In genomic region chr4:34882291-34882769, GRCm38 (mm10) we compare ENCODE assay signal across 8 mouse cellular contexts. TPM values are rescaled to one million over a fixed set of nuclear protein-coding genes. Genes with fewer than 3 reads are reported as not detected.
DNase-seq lines count a peak whose midpoint lies in the region; ATAC-seq and TF ChIP-seq lines count a peak whose summit lies in the region.

No protein-coding gene starts in this region.

- H3K27me3 ChIP-seq in kidney, embryonic 14.5 days (ENCODE audit: control insufficient read depth, insufficient read depth, low read length): no peaks in the 10 kb centered on the region
- H3K27me3 ChIP-seq in intestine, embryonic 16.5 days (replicated peaks; ENCODE audit: control insufficient read depth, insufficient read depth, low read length): no peaks in the 10 kb centered on the region
- no peaks in the 10 kb centered on the region for H3K27me3 ChIP-seq in liver, postnatal 0 days (ENCODE audit: insufficient read depth, low read length)
- no peaks in the 10 kb centered on the region for H3K27me3 ChIP-seq in neural tube, embryonic 12.5 days (replicated peaks)

- H3K36me3 ChIP-seq in kidney, embryonic 14.5 days (ENCODE audit: control insufficient read depth, insufficient read depth, low read length): 0 out of 2 replicates have a peak, but pooled peaks cover 1% of the 10 kb centered on the region
- H3K36me3 ChIP-seq in intestine, embryonic 16.5 days (ENCODE audit: control insufficient read depth, insufficient read depth, low read length): no peaks in the 10 kb centered on the region; the same call in 1 of the 2 replicates
- H3K36me3 ChIP-seq in liver, postnatal 0 days (replicated peaks; ENCODE audit: insufficient read depth, low read length): no peaks in the 10 kb centered on the region
- peaks cover 3% of the 10 kb centered on the region for H3K36me3 ChIP-seq in neural tube, embryonic 12.5 days

- peak overlapping the region; percentile 89 for H3K4me3 ChIP-seq in kidney, embryonic 14.5 days (ENCODE audit: low read length)
- H3K4me3 ChIP-seq in intestine, embryonic 16.5 days (ENCODE audit: low read length): peak overlapping the region; percentile 95
- H3K4me3 ChIP-seq in liver, postnatal 0 days (ENCODE audit: low read depth, low read length): peak overlapping the region; percentile 96
- peak overlapping the region; percentile 94 for H3K4me3 ChIP-seq in neural tube, embryonic 12.5 days

- H3K27ac ChIP-seq in kidney, embryonic 14.5 days (ENCODE audit: low read depth, low read length): peak overlapping the region; percentile 99
- H3K27ac ChIP-seq in intestine, embryonic 16.5 days (ENCODE audit: low read length): peak overlapping the region; percentile 99
- peak overlapping the region; percentile 98 for H3K27ac ChIP-seq in liver, postnatal 0 days (ENCODE audit: low read depth)
- H3K27ac ChIP-seq in neural tube, embryonic 12.5 days: peak overlapping the region; percentile 99

- H3K4me1 ChIP-seq in kidney, embryonic 14.5 days (ENCODE audit: control insufficient read depth, insufficient read depth, low read length): peaks cover 10% of the 10 kb centered on the region; the same call in 1 of the 2 replicates
- H3K4me1 ChIP-seq in intestine, embryonic 16.5 days (ENCODE audit: control insufficient read depth, insufficient read depth, low read length): peaks cover 7% of the 10 kb centered on the region
- H3K4me1 ChIP-seq in liver, postnatal 0 days (ENCODE audit: insufficient read depth): peaks cover 26% of the 10 kb centered on the region
- H3K4me1 ChIP-seq in neural tube, embryonic 12.5 days: peaks cover 24% of the 10 kb centered on the region

- WGBS in kidney, embryonic 14.5 days: 0% methylated on average over 35 of the region's 58 CpGs
- 1% methylated on average over 46 of the region's 58 CpGs for WGBS in intestine, embryonic 16.5 days
- WGBS in liver, postnatal 0 days (ENCODE audit: insufficient replicate concordance): under 1% methylated on average over 48 of the region's 58 CpGs
- WGBS in neural tube, embryonic 12.5 days: 0% methylated on average over 45 of the region's 58 CpGs

- peak overlapping the region; percentile 71 for H3K4me2 ChIP-seq in kidney, embryonic 14.5 days (replicated peaks; ENCODE audit: low read depth, low read length)
- H3K4me2 ChIP-seq in intestine, embryonic 16.5 days (ENCODE audit: low read depth, low read length): peak overlapping the region; percentile 51
- H3K4me2 ChIP-seq in liver, postnatal 0 days (ENCODE audit: low read depth, low read length): peak overlapping the region; percentile 78
- H3K4me2 ChIP-seq in neural tube, embryonic 12.5 days (replicated peaks): peak overlapping the region; percentile 72

- TF ChIP-seq CTCF in liver, postnatal 0 days (IDR thresholded peaks at IDR 0.05; ENCODE audit: low read depth): no peak

- TF ChIP-seq EP300 in liver, postnatal 0 days (IDR thresholded peaks at IDR 0.05; ENCODE audit: low read depth): no peak

- ATAC-seq in kidney, embryonic 14.5 days (ENCODE audit: low FRiP score, low TSS enrichment): peak; percentile 70
- peak; percentile 70 for ATAC-seq in intestine, embryonic 16.5 days
- ATAC-seq in liver, postnatal 0 days: peak; percentile 63
- peak; percentile 78 for ATAC-seq in neural tube, embryonic 12.5 days (ENCODE audit: low FRiP score, low read depth)

- DNase-seq in kidney, adult 9 months: no peak
- DNase-seq in c-Kit-positive CD71-positive TER-119-positive erythroid progenitor cells, embryonic 14.5 days (ENCODE audit: low spot score): peak; percentile 23
- peak; percentile 38 for DNase-seq in forelimb bud, embryonic 11.5 days (ENCODE audit: low read depth, low spot score)
- peak; percentile 71 for DNase-seq in liver, postnatal 0 days
- peak; percentile 55 to 60 for DNase-seq in thymus, adult 18-20 months

- H3K9ac ChIP-seq in kidney, embryonic 14.5 days (ENCODE audit: low read depth, low read length): peak overlapping the region; percentile 100
- H3K9ac ChIP-seq in intestine, embryonic 16.5 days (ENCODE audit: low read depth, low read length): peak overlapping the region; percentile 98
- H3K9ac ChIP-seq in liver, postnatal 0 days (replicated peaks): peak overlapping the region; percentile 94
- H3K9ac ChIP-seq in neural tube, embryonic 12.5 days: peak overlapping the region; percentile 100

- H3K9me3 ChIP-seq in kidney, embryonic 14.5 days (ENCODE audit: control insufficient read depth, low read length): no peaks in the 10 kb centered on the region
- no peaks in the 10 kb centered on the region for H3K9me3 ChIP-seq in intestine, embryonic 16.5 days (ENCODE audit: control insufficient read depth, low read length)
- H3K9me3 ChIP-seq in liver, postnatal 0 days (ENCODE audit: low read length): no peaks in the 10 kb centered on the region
- 0 out of 2 replicates have a peak, but pooled peaks cover 3% of the 10 kb centered on the region for H3K9me3 ChIP-seq in neural tube, embryonic 12.5 days

RNA-seq across cellular contexts. Expression of gene Zfp292, which starts 0.4 kb away (rescaled TPM):
- 19.5 and 26.8 TPM in 2 replicates for polyA plus RNA-seq in kidney, embryonic 14.5 days (2014; fragmentation: Nextera tagmentation; extraction: Ambion mirVana)
- 11.2 and 11.3 TPM in 2 replicates for polyA plus RNA-seq in intestine, embryonic 16.5 days (2015; fragmentation: Nextera tagmentation; extraction: Ambion mirVana)
- polyA plus RNA-seq in liver, postnatal 0 days (2015; fragmentation: Nextera tagmentation; extraction: Ambion mirVana): 3.6 and 4.5 TPM in 2 replicates
- polyA plus RNA-seq in neural tube, embryonic 12.5 days (2016; fragmentation: Nextera tagmentation; extraction: Ambion mirVana): 32.6 and 34.7 TPM in 2 replicates

RNA-seq across cellular contexts. Expression of gene Cga, which starts 11.2 kb away (rescaled TPM):
- polyA plus RNA-seq in kidney, embryonic 14.5 days (2014; fragmentation: Nextera tagmentation; extraction: Ambion mirVana): not detected in 2 replicates
- not detected in 2 replicates for polyA plus RNA-seq in intestine, embryonic 16.5 days (2015; fragmentation: Nextera tagmentation; extraction: Ambion mirVana)
- 2.0 and 2.2 TPM in 2 replicates for polyA plus RNA-seq in liver, postnatal 0 days (2015; fragmentation: Nextera tagmentation; extraction: Ambion mirVana)
- polyA plus RNA-seq in neural tube, embryonic 12.5 days (2016; fragmentation: Nextera tagmentation; extraction: Ambion mirVana): not detected in 2 replicates
